Mouse (Mus musculus) cortical plate, adult 2 months (tissue): ENCODE data around the gene Riok1. TPM values are rescaled to one million over a fixed set of nuclear protein-coding genes. Genes with fewer than 3 reads are reported as not detected.

Experiments used
- H3K27ac ChIP-seq: fragments of 200-500 bp; 2 replicates; pipeline ENCODE4 v1.5.1; 2012; ENCODE audit warnings: low read length, control low read depth, inconsistent platforms; ENCODE audit not compliant: insufficient read depth
- H3K4me1 ChIP-seq: fragments of 200-500 bp; 2 replicates; pipeline ENCODE4 v1.6.1; 2011; ENCODE audit warnings: low read length; ENCODE audit not compliant: control insufficient read depth, insufficient read depth
- H3K4me3 ChIP-seq: fragments of 200-500 bp; 2 replicates; pipeline ENCODE4 v1.5.1; 2011; ENCODE audit warnings: mild to moderate bottlenecking, low read length, control low read depth; ENCODE audit not compliant: insufficient read depth
- CTCF ChIP-seq: fragments of 200-500 bp; IDR thresholded peaks from 2 replicates; pipeline ENCODE4 v1.5.1; 2011; ENCODE audit warnings: mild to moderate bottlenecking, control low read depth, low read length; ENCODE audit not compliant: insufficient read depth; ENCODE audit errors: extremely low read depth
- POLR2A ChIP-seq: fragments of 200-500 bp; IDR thresholded peaks from 2 replicates; pipeline ENCODE4 v1.6.1; 2011; ENCODE audit warnings: mild to moderate bottlenecking, low read length, control low read depth; ENCODE audit not compliant: insufficient read depth; ENCODE audit errors: extremely low read depth
- polyA plus RNA-seq: library from polyadenylated mRNA; depleted of rRNA; stranded (reverse); fragments of >200 nt; gene quantifications from 2 replicates; pipeline ENCODE4 v1.2.3, GENCODE M21; 2012; rRNA removed

Gene Riok1
- 26.3 and 33.7 TPM in 2 replicates for polyA plus RNA-seq

DNA sequence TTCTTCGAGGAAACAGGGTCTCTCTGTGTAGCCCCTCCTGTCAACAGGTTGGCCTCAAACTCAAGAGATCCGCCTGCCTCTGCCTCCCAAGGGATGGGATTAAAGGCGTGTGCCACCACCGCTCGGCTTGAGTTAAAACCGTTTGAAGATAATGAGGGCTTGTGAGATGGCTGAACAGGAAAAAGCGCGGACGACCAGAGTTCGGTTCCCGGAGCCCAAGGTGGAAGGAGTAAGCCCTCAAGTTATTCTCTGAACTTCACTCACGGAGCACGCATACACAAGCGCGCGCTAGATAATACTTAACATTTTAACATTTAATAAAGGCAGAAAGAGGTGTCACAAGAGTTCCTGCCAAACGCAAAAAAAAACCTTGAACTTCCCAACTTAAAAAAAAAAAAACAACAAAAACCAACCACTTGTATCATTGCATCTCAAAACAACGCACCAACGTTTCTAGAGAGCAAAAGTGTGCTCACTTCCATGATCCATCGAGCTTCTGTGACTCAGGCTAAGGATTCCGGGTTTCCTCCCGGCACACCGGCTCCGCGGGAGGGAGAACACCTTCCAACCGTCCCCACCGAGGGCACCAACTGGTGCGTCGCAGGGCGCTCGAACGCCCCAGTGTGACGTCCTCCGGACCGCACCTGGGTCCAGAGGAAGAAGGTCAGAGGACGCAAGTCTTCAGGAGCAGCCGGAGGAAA, at the start of gene Riok1:
Gene Riok1, plus strand, starts transcription at position 653 of the 701 bp plus-strand sequence.
- H3K27ac ChIP-seq = no peak within 1 kb of the TSS
- H3K4me3 ChIP-seq = peak within 1 kb of the TSS; percentile 40
- peaks cover 4% of the 10 kb centered on the region; the same call in 1 of the 2 replicates for H3K4me1 ChIP-seq
- TF ChIP-seq POLR2A (no peak), CTCF (no peak)

DNA sequence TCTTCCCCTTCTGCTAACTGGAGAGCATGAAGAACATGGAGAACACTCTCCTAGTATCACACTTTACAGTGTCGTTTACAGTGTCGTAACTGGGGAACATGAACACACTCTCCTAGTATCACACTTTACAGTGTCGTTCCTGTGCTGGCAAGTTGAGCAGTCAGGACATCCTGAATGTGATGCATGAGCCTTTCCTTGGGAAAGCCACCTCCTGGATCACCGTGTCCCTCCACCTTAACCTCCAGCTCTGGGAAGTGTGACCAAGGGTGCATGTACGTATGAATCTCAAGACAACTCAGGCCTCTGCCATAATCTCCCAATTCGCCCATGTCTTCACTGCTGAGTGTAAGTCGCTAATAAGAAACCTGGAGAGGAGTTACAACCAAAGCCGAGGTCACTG, 47.1 kb upstream of the Riok1 start:
- Histone ChIP-seq H3K4me3 (no peak overlapping the region), H3K27ac (no peak overlapping the region), H3K4me1 (peaks cover 3% of the 10 kb centered on the region)
- TF ChIP-seq CTCF = no peak
- TF ChIP-seq POLR2A = no peak

DNA sequence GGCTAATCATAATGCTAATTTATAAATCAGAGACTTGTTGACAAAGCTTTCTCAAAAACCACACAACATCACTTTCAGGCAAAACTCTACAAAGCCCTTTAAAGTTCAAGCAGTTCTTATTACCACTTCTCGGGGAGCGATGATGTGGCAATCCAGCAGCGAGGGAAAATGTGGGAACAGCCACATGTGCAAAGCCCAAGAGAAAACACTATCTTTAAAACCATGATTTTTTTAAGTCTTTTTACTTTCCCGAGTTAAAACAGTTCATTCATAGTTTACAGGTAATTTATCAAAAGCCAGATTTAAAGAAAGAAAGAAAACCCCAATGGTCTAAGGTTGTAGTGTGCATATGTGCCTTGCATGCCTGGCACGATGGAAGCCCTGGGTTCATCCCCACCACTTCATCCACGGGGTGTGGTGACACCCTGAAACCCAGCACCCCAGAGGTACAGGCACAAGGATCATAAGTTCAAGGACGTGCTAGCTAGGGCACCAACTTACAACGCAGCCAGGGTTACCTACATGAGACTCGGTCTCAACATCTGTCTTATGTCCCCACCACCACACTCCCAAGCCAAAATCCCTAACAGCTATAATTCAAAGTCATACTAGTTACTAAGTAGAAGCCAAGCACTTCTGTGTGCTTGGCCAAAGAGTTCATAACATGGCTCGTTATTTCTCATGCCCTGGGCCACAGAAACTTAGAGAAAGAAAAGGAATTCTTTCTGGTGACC, 44.0 kb upstream of the Riok1 start:
- TF ChIP-seq POLR2A (no peak), CTCF (no peak)
- peak overlapping the region; percentile 73 for H3K4me3 ChIP-seq
- H3K4me1 ChIP-seq = peaks cover 3% of the 10 kb centered on the region
- no peak overlapping the region for H3K27ac ChIP-seq

DNA sequence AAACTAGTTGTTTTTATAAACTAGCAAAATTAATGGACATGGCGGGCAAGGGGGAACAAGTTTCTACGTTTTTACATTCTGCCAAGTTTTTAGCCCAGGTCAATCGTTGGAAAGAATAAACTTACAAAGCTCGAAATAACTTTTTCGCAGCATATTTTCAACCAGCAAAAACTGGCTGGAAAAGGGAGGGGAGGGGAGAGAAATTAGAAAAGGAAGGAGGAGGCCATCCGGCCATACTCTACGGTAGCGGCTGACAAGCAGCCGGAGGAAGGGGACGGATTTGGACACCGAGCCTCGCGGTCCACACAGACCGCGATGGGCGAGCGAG, 43.5 kb upstream of the Riok1 start:
- no peak overlapping the region for H3K27ac ChIP-seq
- TF ChIP-seq CTCF (no peak), POLR2A (no peak)
- H3K4me1 ChIP-seq = peaks cover 3% of the 10 kb centered on the region
- H3K4me3 ChIP-seq = peak overlapping the region; percentile 73

DNA sequence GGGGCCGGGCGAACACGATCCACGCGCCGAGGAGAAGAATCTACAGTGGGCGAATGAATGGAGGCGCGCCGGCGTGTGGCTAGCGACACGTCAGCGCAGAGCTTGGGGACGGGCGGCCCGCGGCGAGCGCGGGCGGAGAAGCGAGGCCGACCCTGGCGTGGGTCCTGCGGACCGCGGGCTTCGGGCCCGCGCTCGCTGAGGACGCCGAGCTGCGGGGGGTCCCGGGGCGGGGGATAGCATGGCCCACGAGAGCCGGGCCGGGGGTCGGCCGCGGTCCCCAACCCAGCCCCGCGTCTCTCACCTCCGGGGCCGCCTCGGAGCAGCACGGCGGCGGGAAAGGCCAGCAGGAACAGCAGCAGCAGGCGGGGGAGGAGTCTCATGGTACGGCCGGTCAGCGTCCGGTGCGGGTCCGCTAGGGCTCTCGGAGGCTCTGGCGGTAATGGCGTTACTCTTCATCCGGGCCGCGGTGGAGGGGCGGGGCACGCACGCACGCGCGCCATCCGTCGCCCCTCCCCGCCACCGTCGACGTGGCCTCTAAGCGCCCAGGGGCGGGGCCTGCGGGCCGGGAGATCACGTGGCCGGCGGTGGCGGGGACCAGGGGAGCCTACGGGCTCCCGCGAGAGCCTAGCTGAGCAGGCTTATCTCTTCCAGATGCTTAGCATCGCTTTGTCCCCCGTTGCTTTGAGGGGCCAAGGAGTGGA, 42.9 kb upstream of the Riok1 start, which contains the start of gene Ssr1:
Gene Ssr1, minus strand, starts transcription at position 514 of the 701 bp plus-strand sequence.
- Histone ChIP-seq H3K4me3 (peak within 1 kb of the TSS; percentile 73), H3K27ac (peak within 1 kb of the TSS; percentile 84), H3K4me1 (peaks cover 3% of the 10 kb centered on the region)
- TF ChIP-seq POLR2A (peak; percentile 89), CTCF (no peak)

DNA sequence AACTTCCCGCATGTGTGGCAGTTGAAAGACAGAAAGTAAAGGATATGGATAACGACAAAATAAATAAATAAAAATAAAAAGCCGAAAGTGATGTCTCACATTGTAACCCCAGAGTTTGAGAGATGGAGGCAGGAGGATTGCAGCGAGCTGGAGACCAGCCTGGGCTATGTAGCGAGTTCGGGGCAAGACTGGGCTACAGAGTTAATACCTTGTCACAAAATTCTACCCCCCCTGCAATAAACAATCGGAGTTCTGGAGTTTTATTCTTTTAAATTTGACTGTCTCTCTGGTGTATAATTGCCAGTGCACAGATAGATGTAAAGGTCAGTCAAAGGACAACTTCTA, 42.4 kb upstream of the Riok1 start:
- no peak for TF ChIP-seq CTCF
- TF ChIP-seq POLR2A = no peak
- Histone ChIP-seq H3K4me1 (peaks cover 3% of the 10 kb centered on the region), H3K27ac (no peak overlapping the region), H3K4me3 (peak overlapping the region; percentile 73)

DNA sequence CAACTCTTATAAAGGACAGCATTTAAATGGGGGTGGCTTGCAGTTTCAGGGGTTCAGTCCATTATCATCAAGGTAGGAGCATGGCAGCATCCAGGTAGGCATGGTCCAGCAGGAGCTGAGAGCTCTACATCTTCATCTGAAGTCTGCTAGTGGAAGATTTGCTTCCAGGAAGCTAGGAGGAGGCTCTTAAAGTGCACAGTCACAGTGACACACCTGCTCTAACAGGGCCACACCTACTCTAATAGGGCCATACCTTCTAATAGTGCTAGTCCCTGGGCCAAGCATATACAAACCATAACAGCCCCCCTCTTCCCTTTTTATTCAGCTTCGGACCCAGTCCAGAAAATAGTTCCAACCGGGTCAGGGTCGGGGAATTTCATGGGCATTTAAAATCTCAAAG, 37.1 kb upstream of the Riok1 start:
- no peak for TF ChIP-seq CTCF
- TF ChIP-seq POLR2A = no peak
- H3K4me1 ChIP-seq = no peaks in the 10 kb centered on the region
- no peak overlapping the region for H3K4me3 ChIP-seq
- H3K27ac ChIP-seq = no peak overlapping the region

DNA sequence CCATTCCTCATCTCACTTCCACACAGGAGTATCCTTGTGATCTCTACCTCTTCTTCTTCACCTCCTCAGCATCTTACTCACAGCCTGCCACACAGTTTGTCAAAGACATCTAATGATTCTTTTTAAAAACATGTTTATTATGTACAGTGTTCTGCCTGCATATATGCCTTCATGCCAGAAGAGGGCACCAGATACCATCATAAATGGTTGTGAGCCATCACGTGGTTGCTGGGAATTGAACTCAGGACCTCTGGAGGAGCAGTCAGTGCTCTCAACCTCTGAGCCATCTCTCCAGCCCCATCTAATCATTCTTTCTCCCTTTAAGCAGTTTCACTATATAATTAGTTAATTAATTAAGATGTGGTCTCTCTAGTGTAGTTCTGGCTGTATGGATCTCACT, 34.3 kb upstream of the Riok1 start:
- Histone ChIP-seq H3K4me3 (no peak overlapping the region), H3K27ac (no peak overlapping the region), H3K4me1 (no peaks in the 10 kb centered on the region)
- no peak for TF ChIP-seq CTCF

DNA sequence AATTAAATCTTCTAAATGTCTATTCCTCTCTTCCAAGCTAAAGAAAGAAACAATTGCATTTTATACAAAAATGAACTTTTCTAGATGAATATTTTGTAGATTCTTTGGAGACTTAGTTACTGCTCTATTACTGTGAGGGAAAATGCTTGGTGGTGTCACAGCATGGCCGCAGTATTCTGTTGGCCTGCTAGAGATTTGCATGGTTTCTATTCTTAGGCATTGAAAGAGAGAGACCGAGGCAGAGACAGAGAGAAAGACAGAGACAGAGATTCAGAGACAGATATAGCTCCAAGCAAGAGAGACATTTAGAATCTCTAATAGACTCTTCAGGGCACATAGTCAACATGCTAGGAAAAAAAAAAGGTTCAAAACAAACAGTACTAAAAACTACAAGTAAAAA, 28.8 kb upstream of the Riok1 start:
- Histone ChIP-seq H3K4me3 (no peak overlapping the region), H3K27ac (no peak overlapping the region), H3K4me1 (no peaks in the 10 kb centered on the region)
- TF ChIP-seq POLR2A (no peak), CTCF (no peak)
